Mouse (Mus musculus): ENCODE data around the gene Zswim5. TPM values are rescaled to one million over a fixed set of nuclear protein-coding genes. Genes with fewer than 3 reads are reported as not detected.
A peak's percentile ranks its signal among the peaks of the same experiment; 100 is the strongest.

The Zswim5 gene
- polyA plus RNA-seq, 2 experiments = 0.23 to 1.0 TPM

GRCm38 (mm10) chr4:116999513-117000154, 122.5 kb downstream of the Zswim5 start:
- Histone ChIP-seq H3K9ac (ENCODE audit: low read depth, low read length, severe bottlenecking) (no peak overlapping the region), H3K4me3 (replicated peaks; ENCODE audit: low read length) (no peak overlapping the region), H3K4me2 (replicated peaks; ENCODE audit: low read depth, low read length, severe bottlenecking) (no peak overlapping the region), H3K27ac (replicated peaks; ENCODE audit: low read depth, low read length) (no peak overlapping the region), H3K36me3 (ENCODE audit: control insufficient read depth, insufficient read depth, low read length) (peaks cover 45% of the 10 kb centered on the region), H3K9me3 (ENCODE audit: control insufficient read depth, low read length) (no peaks in the 10 kb centered on the region), H3K4me1 (ENCODE audit: control insufficient read depth, insufficient read depth, low read length) (peaks cover 8% of the 10 kb centered on the region), H3K27me3 (ENCODE audit: control insufficient read depth, insufficient read depth, low read length) (no peaks in the 10 kb centered on the region)
- no peak for DNase-seq (ENCODE audit: low spot score)
- TF ChIP-seq POLR2A (IDR thresholded peaks at IDR 0.05; ENCODE audit: borderline replicate concordance, extremely low read depth, insufficient read depth, insufficient read length) = no peak
- WGBS = 95% methylated on average over 17 of the region's 17 CpGs
- no peak for ATAC-seq (ENCODE audit: low FRiP score, low read depth)

GRCm38 (mm10) chr4:117001957-117002356, 124.8 kb downstream of the Zswim5 start:
- no peak for TF ChIP-seq POLR2A (IDR thresholded peaks at IDR 0.05; ENCODE audit: borderline replicate concordance, extremely low read depth, insufficient read depth, insufficient read length)
- DNase-seq (ENCODE audit: low spot score) (no peak), ATAC-seq (ENCODE audit: low FRiP score, low read depth) (no peak)
- H3K4me1 ChIP-seq (ENCODE audit: control insufficient read depth, insufficient read depth, low read length) = no peaks in the 10 kb centered on the region
- WGBS = 92% methylated on average over 16 of the region's 16 CpGs
- H3K27ac ChIP-seq (replicated peaks; ENCODE audit: low read depth, low read length) = no peak overlapping the region
- H3K4me2 ChIP-seq (replicated peaks; ENCODE audit: low read depth, low read length, severe bottlenecking) = no peak overlapping the region
- H3K9ac ChIP-seq (ENCODE audit: low read depth, low read length, severe bottlenecking) = no peak overlapping the region
- no peaks in the 10 kb centered on the region for H3K9me3 ChIP-seq (ENCODE audit: control insufficient read depth, low read length)
- H3K4me3 ChIP-seq (replicated peaks; ENCODE audit: low read length) = no peak overlapping the region
- H3K36me3 ChIP-seq (ENCODE audit: control insufficient read depth, insufficient read depth, low read length) = peaks cover 45% of the 10 kb centered on the region
- H3K27me3 ChIP-seq (ENCODE audit: control insufficient read depth, insufficient read depth, low read length) = no peaks in the 10 kb centered on the region

- Histone ChIP-seq H3K4me2 (replicated peaks; ENCODE audit: low read depth, low read length, severe bottlenecking) (no peak overlapping the region; the same call in 1 of the 2 replicates), H3K4me1 (ENCODE audit: control insufficient read depth, insufficient read depth, low read length) (no peaks in the 10 kb centered on the region), H3K36me3 (ENCODE audit: control insufficient read depth, insufficient read depth, low read length) (peaks cover 45% of the 10 kb centered on the region), H3K27me3 (ENCODE audit: control insufficient read depth, insufficient read depth, low read length) (no peaks in the 10 kb centered on the region), H3K9me3 (ENCODE audit: control insufficient read depth, low read length) (no peaks in the 10 kb centered on the region), H3K4me3 (replicated peaks; ENCODE audit: low read length) (no peak overlapping the region), H3K27ac (replicated peaks; ENCODE audit: low read depth, low read length) (no peak overlapping the region), H3K9ac (ENCODE audit: low read depth, low read length, severe bottlenecking) (no peak overlapping the region)
- 52% methylated on average over 37 of the region's 38 CpGs for WGBS
- no peak for TF ChIP-seq POLR2A (IDR thresholded peaks at IDR 0.05; ENCODE audit: borderline replicate concordance, extremely low read depth, insufficient read depth, insufficient read length)
- ATAC-seq (ENCODE audit: low FRiP score, low read depth) (peak; percentile 73; the same call in 1 of the 2 replicates), DNase-seq (ENCODE audit: low spot score) (peak; percentile 81)
Observed at GRCm38 (mm10) chr4:117002543-117003521, 125.7 kb downstream of the Zswim5 start.

GRCm38 (mm10) chr4:117004649-117005048, 127.5 kb downstream of the Zswim5 start:
- H3K27me3 ChIP-seq (ENCODE audit: control insufficient read depth, insufficient read depth, low read length) = no peaks in the 10 kb centered on the region
- no peak overlapping the region for H3K27ac ChIP-seq (replicated peaks; ENCODE audit: low read depth, low read length)
- H3K4me3 ChIP-seq (replicated peaks; ENCODE audit: low read length) = no peak overlapping the region
- H3K9me3 ChIP-seq (ENCODE audit: control insufficient read depth, low read length) = no peaks in the 10 kb centered on the region
- H3K4me2 ChIP-seq (replicated peaks; ENCODE audit: low read depth, low read length, severe bottlenecking) = no peak overlapping the region
- H3K4me1 ChIP-seq (ENCODE audit: control insufficient read depth, insufficient read depth, low read length) = no peaks in the 10 kb centered on the region
- peaks cover 36% of the 10 kb centered on the region for H3K36me3 ChIP-seq (ENCODE audit: control insufficient read depth, insufficient read depth, low read length)
- no peak for TF ChIP-seq POLR2A (IDR thresholded peaks at IDR 0.05; ENCODE audit: borderline replicate concordance, extremely low read depth, insufficient read depth, insufficient read length)
- ATAC-seq (ENCODE audit: low FRiP score, low read depth) (no peak), DNase-seq (ENCODE audit: low spot score) (no peak)
- 86% methylated on average over 4 of the region's 4 CpGs for WGBS
- H3K9ac ChIP-seq (ENCODE audit: low read depth, low read length, severe bottlenecking) = no peak overlapping the region

GRCm38 (mm10) chr4:117005611-117006400, 128.6 kb downstream of the Zswim5 start:
- peaks cover 25% of the 10 kb centered on the region for H3K36me3 ChIP-seq (ENCODE audit: control insufficient read depth, insufficient read depth, low read length)
- H3K9me3 ChIP-seq (ENCODE audit: control insufficient read depth, low read length) = no peaks in the 10 kb centered on the region
- H3K27me3 ChIP-seq (ENCODE audit: control insufficient read depth, insufficient read depth, low read length) = no peaks in the 10 kb centered on the region
- TF ChIP-seq POLR2A (IDR thresholded peaks at IDR 0.05; ENCODE audit: borderline replicate concordance, extremely low read depth, insufficient read depth, insufficient read length) = no peak
- DNase-seq (ENCODE audit: low spot score) (no peak), ATAC-seq (ENCODE audit: low FRiP score, low read depth) (no peak)
- H3K4me2 ChIP-seq (replicated peaks; ENCODE audit: low read depth, low read length, severe bottlenecking) = no peak overlapping the region
- 72% methylated on average over 7 of the region's 7 CpGs for WGBS
- H3K27ac ChIP-seq (replicated peaks; ENCODE audit: low read depth, low read length) = no peak overlapping the region
- H3K4me1 ChIP-seq (ENCODE audit: control insufficient read depth, insufficient read depth, low read length) = no peaks in the 10 kb centered on the region
- no peak overlapping the region for H3K4me3 ChIP-seq (replicated peaks; ENCODE audit: low read length)
- no peak overlapping the region for H3K9ac ChIP-seq (ENCODE audit: low read depth, low read length, severe bottlenecking)
